Mouse (Mus musculus) lung, adult 2 months (tissue): ENCODE data around the gene Vamp1. TPM values are rescaled to one million over a fixed set of nuclear protein-coding genes. Genes with fewer than 3 reads are reported as not detected.

ENCODE experiments used
- DNase-seq: peaks from one replicate; pipeline ENCODE4 v3.0.0; 2022
- H3K4me1 ChIP-seq: fragments of 200-500 bp; 2 replicates; pipeline ENCODE4 v1.6.1; 2011; ENCODE audit warnings: low read length; ENCODE audit not compliant: control insufficient read depth, insufficient read depth
- H3K4me3 ChIP-seq: fragments of 200-500 bp; replicated peaks from 2 replicates; pipeline ENCODE3; 2011; ENCODE audit warnings: low read depth, mild to moderate bottlenecking, control low read depth, low read length; ENCODE audit errors: extremely low read depth
- CTCF ChIP-seq: fragments of 200-500 bp; IDR thresholded peaks from 2 replicates; pipeline ENCODE4 v1.5.1; 2011; ENCODE audit warnings: mild to moderate bottlenecking, low read length, control low read depth; ENCODE audit not compliant: insufficient read depth
- POLR2A ChIP-seq: fragments of 200-500 bp; IDR thresholded peaks from 2 replicates; pipeline ENCODE4 v1.6.1; 2011; ENCODE audit warnings: low read depth, mild to moderate bottlenecking, control low read depth, low read length, borderline replicate concordance; ENCODE audit errors: extremely low read depth
- WGBS: fragments of 180-500 bp; shearing (Covaris S2); methylation state at CpG from one replicate; pipeline ENCODE4 v1.1.7; 2018; 5-methylcytosine and 5-hydroxymethylcytosine counted together
- polyA plus RNA-seq: library from polyadenylated mRNA; depleted of rRNA; stranded (reverse); fragments of >200 nt; gene quantifications from 2 replicates; pipeline ENCODE4 v1.2.3, GENCODE M21; 2012

Gene Vamp1
- polyA plus RNA-seq, 1 experiment, result 22.0 TPM

- no peak overlapping the region for H3K4me3 ChIP-seq
- 81% methylated on average over 5 of the region's 5 CpGs for WGBS
- no peak for TF ChIP-seq CTCF
- no peak for TF ChIP-seq POLR2A
- no peak for DNase-seq
- no peaks in the 10 kb centered on the region; the same call in 1 of the 2 replicates for H3K4me1 ChIP-seq
These were observed 18.2 kb upstream of the Vamp1 start for GRCm38 (mm10) chr6:125197166-125197565.

- no peak for DNase-seq
- no peaks in the 10 kb centered on the region for H3K4me1 ChIP-seq
- no peak overlapping the region for H3K4me3 ChIP-seq
- no peak for TF ChIP-seq POLR2A
- no peak for TF ChIP-seq CTCF
- 93% methylated on average over 1 of the region's 1 CpGs for WGBS
These were observed 4.9 kb upstream of the Vamp1 start for GRCm38 (mm10) chr6:125210436-125210835.

- H3K4me3 ChIP-seq, result no peak overlapping the region
- WGBS, result 19% methylated on average over 2 of the region's 2 CpGs
- DNase-seq, result no peak
- no peaks in the 10 kb centered on the region for H3K4me1 ChIP-seq
- TF ChIP-seq POLR2A (no peak), CTCF (no peak)
These were observed 2.7 kb upstream of the Vamp1 start for GRCm38 (mm10) chr6:125212621-125213020.

DNA sequence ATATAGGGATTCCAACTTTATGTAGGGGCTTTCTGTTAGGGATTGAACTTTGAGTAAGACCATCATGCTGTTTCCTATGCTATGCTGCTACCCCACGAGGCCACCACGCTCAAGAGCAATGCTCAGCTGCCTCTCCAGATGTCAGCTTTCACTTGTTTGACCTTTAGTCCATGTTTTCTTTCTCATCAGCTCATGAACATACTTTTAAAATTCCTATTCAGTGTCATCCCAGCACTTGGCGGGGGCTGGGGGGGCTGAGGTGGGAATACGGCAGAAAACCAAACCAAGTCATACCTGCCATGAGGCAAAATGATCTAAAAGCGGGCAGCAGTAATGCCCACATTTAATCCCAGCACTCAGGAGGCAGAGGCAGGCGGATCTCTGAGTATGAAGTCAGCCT is 2.2 kb upstream of the Vamp1 start:
- H3K4me3 ChIP-seq, result no peak overlapping the region
- 61% methylated on average over 6 of the region's 6 CpGs for WGBS
- DNase-seq, result no peak
- H3K4me1 ChIP-seq, result no peaks in the 10 kb centered on the region
- no peak for TF ChIP-seq CTCF
- TF ChIP-seq POLR2A, result no peak

DNA sequence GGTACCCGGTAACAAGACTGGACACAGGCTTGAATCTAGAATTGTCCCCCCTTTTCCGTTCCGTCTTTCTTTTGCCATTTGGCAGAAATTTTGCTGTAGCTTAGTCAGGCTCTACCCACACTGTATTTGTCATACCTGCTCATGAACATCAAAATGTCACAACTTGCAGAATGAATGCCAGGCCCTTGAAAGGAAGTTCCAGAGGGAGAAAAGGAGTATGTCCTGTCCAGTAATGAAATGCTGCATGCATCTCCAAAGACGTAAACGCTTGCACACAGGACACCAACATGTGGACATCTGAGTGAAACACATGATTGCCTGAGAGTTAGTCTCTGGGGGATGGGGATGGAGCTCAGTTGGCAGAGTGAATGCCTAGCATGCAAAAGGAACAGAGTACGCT is 1.6 kb upstream of the Vamp1 start:
- no peak for TF ChIP-seq POLR2A
- no peak for TF ChIP-seq CTCF
- WGBS, result 79% methylated on average over 6 of the region's 6 CpGs
- no peak overlapping the region for H3K4me3 ChIP-seq
- DNase-seq, result no peak
- H3K4me1 ChIP-seq, result no peaks in the 10 kb centered on the region

DNA sequence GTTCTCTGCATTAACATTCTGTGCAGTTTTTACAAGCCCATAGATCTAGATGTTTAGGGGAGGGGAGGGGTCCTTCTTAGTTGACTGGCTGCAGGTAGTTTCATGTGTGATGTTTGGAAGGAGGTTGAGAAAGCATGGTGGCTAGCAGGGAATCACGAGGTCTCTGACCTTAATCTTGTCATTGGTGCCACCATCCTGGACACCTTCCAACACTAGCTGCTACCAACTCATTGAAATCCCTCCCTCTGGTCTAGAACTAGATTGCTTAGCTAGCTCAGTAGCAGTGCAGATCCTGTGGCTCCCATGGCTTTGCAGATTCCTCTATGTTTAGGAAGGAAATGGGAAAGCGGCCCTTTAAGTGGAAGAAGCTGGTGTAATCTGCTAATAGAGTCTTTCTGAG is 1.5 kb downstream of the Vamp1 start:
- no peak overlapping the region for H3K4me3 ChIP-seq

GRCm38 (mm10) chr6:125217899-125218298 is 2.5 kb downstream of the Vamp1 start:
- no peak for DNase-seq
- H3K4me1 ChIP-seq, result no peaks in the 10 kb centered on the region
- TF ChIP-seq POLR2A, result no peak
- TF ChIP-seq CTCF, result no peak
- WGBS, result 85% methylated on average over 11 of the region's 11 CpGs
- H3K4me3 ChIP-seq, result no peak overlapping the region

More for the DNA sequence above, 1.5 kb downstream of the Vamp1 start:
- no peaks in the 10 kb centered on the region for H3K4me1 ChIP-seq
- TF ChIP-seq CTCF (no peak), POLR2A (no peak)
- WGBS, result 66% methylated on average over 2 of the region's 2 CpGs
- no peak for DNase-seq

- no peaks in the 10 kb centered on the region for H3K4me1 ChIP-seq
- H3K4me3 ChIP-seq, result no peak overlapping the region
- TF ChIP-seq POLR2A (no peak), CTCF (peak; percentile 42)
- 66% methylated on average over 4 of the region's 4 CpGs for WGBS
- DNase-seq, result peak; percentile 50
These were observed 3.6 kb downstream of the Vamp1 start for GRCm38 (mm10) chr6:125218963-125219362.

- TF ChIP-seq POLR2A, result no peak
- TF ChIP-seq CTCF, result no peak
- DNase-seq, result no peak
- H3K4me3 ChIP-seq, result no peak overlapping the region
- no peaks in the 10 kb centered on the region for H3K4me1 ChIP-seq
- 89% methylated on average over 20 of the region's 20 CpGs for WGBS
These were observed 5.9 kb downstream of the Vamp1 start for GRCm38 (mm10) chr6:125221115-125221745.

DNA sequence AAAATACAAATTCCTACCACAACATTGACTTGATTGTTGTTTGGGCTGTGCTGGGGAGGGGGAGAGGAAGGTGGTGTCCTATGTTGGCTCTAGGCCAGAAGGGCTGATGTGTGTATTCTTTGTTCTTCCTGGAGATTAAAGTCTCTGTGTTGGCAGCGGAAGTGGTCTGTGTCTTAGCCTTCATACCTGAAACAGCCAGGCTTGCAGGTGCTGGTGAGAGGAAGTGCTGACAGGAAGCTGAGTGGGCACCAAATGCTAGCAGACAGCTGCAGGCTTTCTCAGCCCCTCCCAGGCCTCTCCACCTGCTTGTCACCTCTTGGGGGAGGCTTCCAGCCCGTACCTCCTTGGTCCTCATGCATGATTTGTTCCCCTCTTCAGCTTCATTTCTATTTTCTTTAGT is 6.8 kb downstream of the Vamp1 start:
- WGBS, result 38% methylated on average over 2 of the region's 2 CpGs
- TF ChIP-seq CTCF, result no peak
- no peak for TF ChIP-seq POLR2A
- no peaks in the 10 kb centered on the region for H3K4me1 ChIP-seq
- H3K4me3 ChIP-seq, result no peak overlapping the region
- DNase-seq, result no peak

- DNase-seq, result no peak
- Histone ChIP-seq H3K4me3 (no peak overlapping the region), H3K4me1 (no peaks in the 10 kb centered on the region)
- TF ChIP-seq POLR2A (no peak), CTCF (no peak)
- 53% methylated on average over 3 of the region's 3 CpGs for WGBS
These were observed 7.2 kb downstream of the Vamp1 start for GRCm38 (mm10) chr6:125222577-125222976.
